Mouse (Mus musculus): ENCODE measurements at regions not wholly inside any gene's neighbourhood (a gene's known extent, or its start where the extent isn't known, plus 50 kb on each side); places are given as distances from the start of the nearest gene placed in this dataset.

DNA sequence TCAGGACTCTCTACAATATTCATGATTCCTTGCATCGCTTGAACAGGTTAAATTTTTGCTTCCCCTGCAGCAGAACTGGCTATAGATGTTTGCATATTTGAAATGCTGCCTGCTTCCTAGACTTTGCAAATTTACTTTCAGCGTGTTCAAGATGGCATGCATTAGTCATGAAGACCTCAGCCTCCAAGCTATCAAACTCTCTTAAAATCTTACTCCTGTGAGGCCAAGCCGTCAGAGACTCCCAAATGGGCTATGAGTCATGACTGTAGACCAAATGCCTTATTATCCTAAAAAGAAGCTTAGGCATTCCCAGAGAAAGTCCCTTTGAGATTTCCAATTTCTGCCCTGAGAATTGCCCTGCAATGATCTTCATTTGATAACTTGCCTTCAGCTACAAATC lies 874.7 kb upstream of the Pom121l12 start:
- Histone ChIP-seq H3K9me3 (ENCODE audit: control insufficient read depth, low read length) (no peaks in the 10 kb centered on the region), H3K4me1 (ENCODE audit: control insufficient read depth, insufficient read depth, low read length) (no peaks in the 10 kb centered on the region), H3K27me3 (ENCODE audit: control insufficient read depth, insufficient read depth, low read length) (no peaks in the 10 kb centered on the region), H3K9ac (ENCODE audit: low read length) (no peak overlapping the region), H3K4me3 (ENCODE audit: low read depth, low read length) (no peak overlapping the region), H3K4me2 (no peak overlapping the region), H3K36me3 (ENCODE audit: control insufficient read depth, insufficient read depth, low read length) (no peaks in the 10 kb centered on the region), H3K27ac (ENCODE audit: low read depth, low read length) (no peak overlapping the region)
- 87% methylated on average over 3 of the region's 3 CpGs for WGBS
- no peak for DNase-seq (ENCODE audit: low spot score, missing footprints)
- ATAC-seq (ENCODE audit: low FRiP score), result no peak

GRCm38 (mm10) chr11:13771065-13771464 lies 828.0 kb upstream of the Pom121l12 start:
- no peak overlapping the region for H3K9ac ChIP-seq (ENCODE audit: low read length)
- no peaks in the 10 kb centered on the region for H3K9me3 ChIP-seq (ENCODE audit: control insufficient read depth, low read length)
- H3K27ac ChIP-seq (ENCODE audit: low read depth, low read length), result no peak overlapping the region
- no peaks in the 10 kb centered on the region for H3K4me1 ChIP-seq (ENCODE audit: control insufficient read depth, insufficient read depth, low read length)
- 49% methylated on average over 2 of the region's 2 CpGs for WGBS
- no peaks in the 10 kb centered on the region for H3K36me3 ChIP-seq (ENCODE audit: control insufficient read depth, insufficient read depth, low read length)
- DNase-seq (ENCODE audit: low spot score, missing footprints), result no peak
- peak; percentile 88 for ATAC-seq (ENCODE audit: low FRiP score)
- H3K4me3 ChIP-seq (ENCODE audit: low read depth, low read length), result no peak overlapping the region
- no peak overlapping the region for H3K4me2 ChIP-seq
- no peaks in the 10 kb centered on the region for H3K27me3 ChIP-seq (ENCODE audit: control insufficient read depth, insufficient read depth, low read length)
